Mouse (Mus musculus) hindbrain, embryonic 14.5 days (tissue): ENCODE results near the gene Gm10681. TPM values are rescaled to one million over a fixed set of nuclear protein-coding genes. Genes with fewer than 3 reads are reported as not detected.
"Not testable (repeated sequence)": the region's sequence is repeated elsewhere in the genome, so short reads cannot be mapped to it uniquely, and the experiment has no call there.

Source experiments
- ATAC-seq: fragments of 200-750 bp; cut with Nextera tagmentation; 2 replicates; pipeline ENCODE4 v1.8.0; 2017; ENCODE audit warnings: moderate number of reproducible peaks, mild to moderate bottlenecking, moderate TSS enrichment, moderate library complexity; ENCODE audit not compliant: low FRiP score
- DNase-seq: peaks from one replicate; pipeline ENCODE4 v3.0.0-alpha.2; 2015; ENCODE audit warnings: low spot score
- H3K27ac ChIP-seq: fragments of 300-500 bp; sonication (generic); 2 replicates; pipeline ENCODE4 v1.5.1; 2014; ENCODE audit warnings: mild to moderate bottlenecking, moderate library complexity
- H3K27me3 ChIP-seq: fragments of 300-500 bp; sonication (generic); 2 replicates; pipeline ENCODE4 v1.6.1; 2014; ENCODE audit warnings: mild to moderate bottlenecking, low read length, mixed read lengths; ENCODE audit not compliant: control insufficient read depth, insufficient read depth
- H3K36me3 ChIP-seq: fragments of 300-500 bp; sonication (generic); replicated peaks from 2 replicates; pipeline ENCODE4 v1.6.1; 2014; ENCODE audit not compliant: control insufficient read depth, insufficient read depth
- H3K4me1 ChIP-seq: fragments of 300-500 bp; sonication (generic); replicated peaks from 2 replicates; pipeline ENCODE4 v1.6.1; 2014; ENCODE audit warnings: antibody characterized with exemption, low read length, mixed read lengths; ENCODE audit not compliant: control insufficient read depth, insufficient read depth
- H3K4me2 ChIP-seq: fragments of 300-500 bp; sonication (generic); replicated peaks from 2 replicates; pipeline ENCODE4 v1.6.1; 2014; ENCODE audit warnings: mild to moderate bottlenecking, moderate library complexity
- H3K4me3 ChIP-seq: fragments of 300-500 bp; sonication (generic); replicated peaks from 2 replicates; pipeline ENCODE4 v1.5.1; 2014; ENCODE audit warnings: mild to moderate bottlenecking, low read length
- H3K9ac ChIP-seq: fragments of 300-500 bp; sonication (generic); 2 replicates; pipeline ENCODE4 v1.6.1; 2014
- H3K9me3 ChIP-seq: fragments of 300-500 bp; sonication (generic); 2 replicates; pipeline ENCODE4 v1.6.1; 2016; ENCODE audit warnings: low read length; ENCODE audit not compliant: control insufficient read depth
- WGBS: fragments of 180-500 bp; shearing (Covaris S2); extraction: QIAGEN DNeasy Blood & Tissue Kit; methylation state at CpG from one replicate; pipeline ENCODE4 v1.1.7; 2014; 5-methylcytosine and 5-hydroxymethylcytosine counted together
- polyA plus RNA-seq: library from polyadenylated mRNA; unstranded; fragments of >200 nt; fragmentation: Nextera tagmentation; extraction: Ambion mirVana; gene quantifications from 2 replicates; pipeline ENCODE4 v1.2.1, GENCODE M21; 2014

The Gm10681 gene
- polyA plus RNA-seq, 1 experiment from 2014 or later = 0.23 TPM

DNA sequence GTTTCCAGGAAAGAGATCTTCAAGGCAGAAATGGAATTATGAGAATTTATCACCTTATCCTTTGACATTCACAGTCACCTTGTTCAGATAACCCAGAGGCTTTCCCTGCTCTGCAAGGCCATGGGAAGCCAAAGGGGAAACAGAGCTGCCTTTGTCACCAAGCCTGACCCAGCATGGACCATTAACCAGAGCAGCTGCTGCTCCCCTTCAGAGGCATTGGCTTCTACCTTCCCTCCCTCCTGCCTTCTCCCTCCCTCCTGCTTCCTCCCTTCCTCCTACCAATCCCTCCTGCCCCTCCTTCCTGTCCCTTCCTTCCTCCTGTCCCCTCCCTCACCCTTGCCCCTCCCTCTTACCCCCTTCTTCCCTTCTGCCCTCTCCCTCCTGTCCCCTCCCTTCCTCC is 41.0 kb downstream of the Gm10681 start:
- ATAC-seq, H3K36me3 ChIP-seq, DNase-seq, H3K9me3 ChIP-seq, H3K4me3 ChIP-seq, H3K4me1 ChIP-seq, H3K9ac ChIP-seq, H3K4me2 ChIP-seq, H3K27me3 ChIP-seq, H3K27ac ChIP-seq: not testable (repeated sequence)

DNA sequence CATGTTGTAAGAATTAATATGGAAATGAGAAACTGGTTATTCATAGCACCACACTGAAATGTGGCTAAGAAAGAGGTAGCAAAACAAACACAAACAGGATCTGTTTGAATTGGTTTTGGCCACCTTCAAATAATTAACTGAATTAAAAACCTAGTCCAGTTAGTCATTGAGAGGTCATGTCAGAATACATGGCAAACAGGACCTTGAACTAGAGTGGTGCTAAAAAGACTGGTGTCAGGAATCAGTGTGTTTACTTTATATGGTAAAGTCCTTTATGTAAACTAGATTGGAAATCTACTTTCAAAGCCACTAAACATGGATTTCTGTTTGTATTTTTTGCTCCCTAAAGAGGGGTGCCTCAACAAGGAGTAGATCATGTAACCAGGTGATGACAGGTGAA is 63.6 kb downstream of the Gm10681 start:
- not testable (repeated sequence) for DNase-seq, H3K27ac ChIP-seq, ATAC-seq, H3K4me3 ChIP-seq, H3K27me3 ChIP-seq, H3K4me2 ChIP-seq, H3K36me3 ChIP-seq, H3K4me1 ChIP-seq, H3K9ac ChIP-seq, H3K9me3 ChIP-seq

DNA sequence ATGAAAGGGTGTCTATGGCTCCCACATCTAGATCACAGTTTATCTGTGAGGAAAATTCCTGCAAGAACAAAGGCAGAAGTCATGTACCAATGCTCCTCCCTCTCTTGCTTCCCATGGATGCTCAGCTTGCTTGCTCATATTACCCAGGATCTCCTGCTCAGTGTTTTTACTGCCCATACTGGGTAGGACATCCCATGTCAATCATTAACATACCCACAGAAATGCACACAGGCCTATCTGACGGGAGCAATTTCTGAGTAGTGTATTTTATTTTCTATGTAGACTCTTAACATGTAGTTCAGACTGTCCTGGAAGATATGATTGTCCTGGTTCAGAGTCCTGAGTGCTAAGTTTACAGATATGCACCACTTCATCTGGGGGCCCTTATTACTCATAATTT is 64.1 kb downstream of the Gm10681 start:
- WGBS = no CpG with 5 or more reads among the region's 1 CpGs

DNA sequence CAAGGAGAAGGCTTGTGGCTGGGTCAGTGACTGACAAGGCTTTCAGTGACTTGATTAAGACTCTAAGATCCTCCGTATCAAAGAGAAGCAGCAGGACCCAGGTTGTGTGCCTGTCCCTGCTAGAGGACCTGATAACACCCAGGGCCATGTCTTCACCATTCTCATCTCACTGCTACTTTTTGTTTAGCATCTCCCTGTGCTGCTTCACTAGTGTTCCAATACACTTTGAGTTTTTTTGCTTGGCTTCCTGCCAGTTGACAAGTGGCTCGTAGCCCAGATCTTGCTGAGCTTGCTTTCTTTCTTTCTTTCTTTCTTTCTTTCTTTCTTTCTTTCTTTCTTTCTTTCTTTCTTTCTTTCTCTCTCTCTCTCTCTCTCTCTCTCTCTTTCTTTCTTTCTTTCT is 65.8 kb downstream of the Gm10681 start:
- not testable (repeated sequence) for H3K4me3 ChIP-seq, DNase-seq

More for the DNA sequence above, 64.1 kb downstream of the Gm10681 start:
- not testable (repeated sequence) for H3K4me1 ChIP-seq, ATAC-seq, H3K9ac ChIP-seq, H3K27ac ChIP-seq, H3K4me3 ChIP-seq, H3K27me3 ChIP-seq, H3K36me3 ChIP-seq, H3K9me3 ChIP-seq, H3K4me2 ChIP-seq, DNase-seq

DNA sequence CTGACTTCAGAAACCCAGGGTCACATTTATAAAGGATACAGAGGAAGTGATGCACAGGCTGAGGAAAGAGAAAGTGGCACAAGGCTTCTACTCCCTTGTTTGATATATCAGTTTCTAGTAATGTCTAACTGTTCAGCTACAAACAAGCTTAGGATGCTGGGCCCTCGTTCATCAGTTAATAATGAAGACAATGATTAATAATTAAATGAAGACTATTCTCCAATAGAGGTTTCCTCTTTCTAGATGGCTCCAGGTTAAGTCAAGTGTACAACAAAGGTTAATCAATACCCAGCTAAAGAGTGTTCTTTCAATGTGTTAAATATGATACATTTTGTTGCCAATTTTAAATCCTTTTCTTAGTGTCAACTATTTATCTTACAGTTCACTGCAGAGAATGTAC is 78.2 kb downstream of the Gm10681 start, which contains the start of gene Hsd3b4:
Gene Hsd3b4 (minus strand): TSS at position 101 of the 400 bp plus-strand sequence.
- not testable (repeated sequence) for H3K9ac ChIP-seq, H3K36me3 ChIP-seq, H3K9me3 ChIP-seq, H3K4me3 ChIP-seq, H3K4me2 ChIP-seq, DNase-seq, H3K27me3 ChIP-seq, H3K4me1 ChIP-seq, ATAC-seq, H3K27ac ChIP-seq
- WGBS = no CpG with 5 or more reads among the region's 1 CpGs

More for the DNA sequence above, 65.8 kb downstream of the Gm10681 start:
- H3K9me3 ChIP-seq, H3K4me2 ChIP-seq, H3K36me3 ChIP-seq, H3K27ac ChIP-seq, H3K27me3 ChIP-seq, H3K4me1 ChIP-seq, ATAC-seq, H3K9ac ChIP-seq: not testable (repeated sequence)
- 63% methylated on average over 1 of the region's 2 CpGs for WGBS

DNA sequence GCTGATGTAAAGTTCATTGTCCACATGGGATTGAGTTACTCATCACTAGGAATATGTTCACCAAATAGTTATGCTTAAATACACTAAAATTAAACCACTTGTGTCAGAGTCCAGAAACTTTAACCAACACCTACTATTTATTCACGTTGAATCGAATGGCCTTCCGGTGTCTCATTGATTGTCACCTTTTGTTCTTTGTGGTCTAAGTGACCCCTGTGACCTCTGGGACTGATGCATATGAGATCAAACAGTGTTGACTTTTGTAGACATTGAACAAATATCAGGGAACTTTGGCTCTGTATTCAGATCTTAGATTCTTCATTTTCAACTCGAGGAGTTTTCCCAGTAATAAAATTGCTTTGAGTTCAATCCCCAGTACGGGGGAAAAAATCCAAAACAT is 81.4 kb downstream of the Gm10681 start:
- no CpG with 5 or more reads among the region's 5 CpGs for WGBS
- H3K4me3 ChIP-seq, H3K27ac ChIP-seq, H3K4me2 ChIP-seq, H3K9me3 ChIP-seq, DNase-seq, H3K36me3 ChIP-seq, ATAC-seq, H3K4me1 ChIP-seq, H3K27me3 ChIP-seq, H3K9ac ChIP-seq: not testable (repeated sequence)

Other genes with a start within 250 kb of the Gm10681 start
- 160 and 173 TPM in 2 replicates for gene Phgdh, start 248.8 kb downstream of the Gm10681 start, polyA plus RNA-seq
- 20.6 and 21.5 TPM in 2 replicates for gene Zfp697, start 206.3 kb downstream of the Gm10681 start, polyA plus RNA-seq
- gene Gm4450, start 131.7 kb downstream of the Gm10681 start, polyA plus RNA-seq = 0.12 TPM in 2 replicates
- gene Hsd3b4, start 78.3 kb downstream of the Gm10681 start, polyA plus RNA-seq = not detected in 2 replicates
- gene Hsd3b5, start 41.4 kb upstream of the Gm10681 start, polyA plus RNA-seq = not detected in 2 replicates
- gene Hsd3b2, start 135.7 kb upstream of the Gm10681 start, polyA plus RNA-seq = 0.07 TPM in 1 of 2 replicates, not detected in the other
- 0.18 and 0.25 TPM in 2 replicates for gene Hsd3b3, start 174.3 kb upstream of the Gm10681 start, polyA plus RNA-seq
- 0.48 and 1.2 TPM in 2 replicates for gene Hsd3b6, start 225.6 kb upstream of the Gm10681 start, polyA plus RNA-seq